Mouse (Mus musculus) intestine, embryonic 14.5 days (tissue): ENCODE results near the gene Zfp936. TPM values are rescaled to one million over a fixed set of nuclear protein-coding genes. Genes with fewer than 3 reads are reported as not detected.

Experiments used
- microRNA-seq: library from miRNA; unstranded; fragments of <30 nt; microRNA quantifications from one replicate; pipeline ENCODE4, GENCODE M21; 2016
- polyA plus RNA-seq: library from polyadenylated mRNA; unstranded; fragments of >200 nt; fragmentation: Nextera tagmentation; extraction: Ambion mirVana; gene quantifications from 2 replicates; pipeline ENCODE4 v1.2.1, GENCODE M21; 2014

Gene Zfp936
- polyA plus RNA-seq, 1 experiment from 2014 or later = not detected

Small RNA genes within 50 kb of the gene (microRNA-seq; reads per million reads assigned to microRNA genes)
- not detected for gene Gm22707

Other genes starting within 250 kb of the Zfp936 start
- not detected in 2 replicates for gene Gm2381, start 247.0 kb upstream of the Zfp936 start, polyA plus RNA-seq
- gene Vmn2r63, start 180.4 kb upstream of the Zfp936 start, polyA plus RNA-seq = not detected in 2 replicates
- not detected in 2 replicates for gene Gm9268, start 95.5 kb upstream of the Zfp936 start, polyA plus RNA-seq
- gene Zfp715, start 199.1 kb downstream of the Zfp936 start, polyA plus RNA-seq = 14.1 and 14.9 TPM in 2 replicates
- gene Siglecf, start 237.1 kb downstream of the Zfp936 start, polyA plus RNA-seq = 0.30 and 0.66 TPM in 2 replicates